Mouse (Mus musculus): ENCODE data around the gene Fkbpl.
A peak's percentile ranks its signal among the peaks of the same experiment; 100 is the strongest.

Fkbpl gene

DNA sequence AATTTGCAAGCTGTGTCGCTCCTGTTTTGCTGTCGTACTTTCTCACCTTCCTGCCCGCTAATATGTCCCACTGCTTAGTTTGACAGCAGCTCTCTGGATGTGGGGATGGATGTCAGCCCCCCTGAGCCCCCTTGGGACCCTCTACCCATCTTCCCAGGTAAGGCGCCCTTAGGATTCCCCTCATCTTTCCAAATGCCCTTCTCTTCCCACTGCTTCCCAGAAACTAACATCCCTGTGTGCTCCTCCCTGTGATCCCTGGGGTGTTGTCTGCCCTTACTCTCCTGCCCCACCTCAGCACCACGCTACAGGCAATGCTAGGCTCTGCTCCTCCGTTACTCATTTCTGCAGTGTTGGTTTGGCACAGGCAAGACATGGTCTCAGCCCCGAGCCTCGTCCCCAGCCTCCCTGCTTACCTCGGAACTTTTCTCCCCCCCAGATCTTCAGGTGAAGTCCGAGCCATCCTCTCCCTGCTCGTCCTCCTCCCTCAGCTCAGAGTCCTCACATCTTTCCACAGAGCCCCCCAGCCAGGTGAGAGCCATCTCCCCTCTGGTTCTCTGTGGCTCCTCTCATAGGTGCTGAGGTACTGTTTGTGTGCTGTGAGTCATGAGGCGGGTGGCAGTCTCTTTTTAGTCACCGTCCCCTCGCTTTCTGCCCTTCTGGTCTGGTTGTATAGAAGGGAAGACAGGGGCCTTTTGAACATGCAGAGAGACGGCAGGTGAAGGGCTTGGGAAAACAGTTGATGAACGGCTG lies 3.8 kb downstream of the Fkbpl start:
- no peak for DNase-seq (ENCODE audit: low spot score in 2 of 2)

GRCm38 (mm10) chr17:34649106-34649864 lies 4.7 kb downstream of the Fkbpl start:
- peak in 1 of 2 experiments; percentile 34 for DNase-seq (ENCODE audit: low spot score in 2 of 2)

DNA sequence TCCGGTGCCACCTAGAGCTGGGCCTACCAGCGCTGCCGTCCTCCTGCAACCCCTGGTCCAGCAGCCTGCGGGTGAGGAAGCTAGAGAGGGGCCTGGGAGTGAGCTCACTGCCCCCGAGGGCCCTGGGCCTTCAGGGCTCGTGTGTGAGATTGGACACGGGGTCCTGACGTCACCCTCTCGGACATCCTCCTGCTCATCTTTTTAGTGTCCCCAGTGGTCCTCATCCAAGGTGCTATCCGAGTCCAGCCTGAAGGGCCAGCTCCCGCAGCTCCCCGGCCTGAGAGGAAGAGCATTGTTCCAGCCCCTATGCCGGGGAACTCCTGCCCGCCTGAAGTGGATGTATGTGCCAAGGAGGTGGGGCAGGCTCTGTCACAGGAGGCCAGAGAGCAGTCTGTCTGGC lies 6.2 kb downstream of the Fkbpl start:
- no peak for DNase-seq (ENCODE audit: low spot score in 2 of 2)

DNA sequence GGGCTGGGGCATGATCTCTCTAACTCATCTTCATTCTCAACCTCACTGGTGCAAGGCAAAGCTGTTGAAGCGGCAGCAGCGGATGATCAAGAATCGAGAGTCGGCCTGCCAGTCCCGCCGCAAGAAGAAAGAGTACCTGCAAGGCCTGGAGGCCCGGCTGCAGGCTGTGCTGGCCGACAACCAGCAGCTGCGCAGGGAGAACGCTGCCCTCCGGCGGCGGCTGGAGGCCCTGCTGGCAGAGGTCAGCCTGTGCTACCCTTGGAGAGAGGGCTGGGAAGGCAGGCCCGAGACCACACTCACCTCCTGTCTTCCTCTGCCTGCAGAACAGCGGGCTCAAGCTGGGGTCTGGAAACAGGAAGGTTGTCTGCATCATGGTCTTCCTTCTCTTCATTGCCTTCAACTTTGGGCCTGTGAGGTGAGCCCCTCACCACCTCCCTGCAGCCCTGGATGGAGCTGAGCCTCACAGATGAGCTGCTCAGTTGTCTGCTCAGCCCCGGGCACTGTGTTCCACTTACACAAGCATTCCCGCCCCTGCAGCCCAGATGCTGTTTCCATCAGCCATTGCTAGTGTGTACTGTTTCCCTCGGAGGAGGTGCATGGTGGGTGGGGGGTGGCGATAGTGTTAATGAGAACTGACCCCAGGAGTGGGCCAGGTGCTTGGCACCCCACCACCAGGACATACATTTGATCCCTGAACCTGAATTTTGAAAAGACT lies 7.1 kb downstream of the Fkbpl start:
- no peak for DNase-seq (ENCODE audit: low spot score in 2 of 2)

DNA sequence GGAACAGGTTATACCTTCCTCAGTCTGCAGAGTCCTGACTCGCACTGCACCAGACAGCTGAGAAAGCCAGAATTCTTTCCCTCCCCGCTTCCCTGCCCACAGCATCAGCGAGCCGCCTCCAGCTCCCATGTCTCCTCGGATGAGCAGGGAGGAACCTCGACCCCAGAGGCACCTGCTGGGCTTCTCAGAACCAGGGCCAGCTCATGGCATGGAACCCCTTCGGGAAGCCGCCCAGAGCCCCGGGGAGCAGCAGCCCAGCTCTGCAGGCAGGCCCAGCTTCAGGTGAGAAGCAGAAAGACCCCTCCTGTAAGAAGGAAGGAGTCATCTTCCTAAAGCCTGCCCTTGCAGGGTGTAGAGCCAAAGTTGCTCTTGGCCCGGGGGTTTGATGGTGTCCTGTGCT lies 8.0 kb downstream of the Fkbpl start:
- DNase-seq (ENCODE audit: low spot score in 2 of 2) = no peak

DNA sequence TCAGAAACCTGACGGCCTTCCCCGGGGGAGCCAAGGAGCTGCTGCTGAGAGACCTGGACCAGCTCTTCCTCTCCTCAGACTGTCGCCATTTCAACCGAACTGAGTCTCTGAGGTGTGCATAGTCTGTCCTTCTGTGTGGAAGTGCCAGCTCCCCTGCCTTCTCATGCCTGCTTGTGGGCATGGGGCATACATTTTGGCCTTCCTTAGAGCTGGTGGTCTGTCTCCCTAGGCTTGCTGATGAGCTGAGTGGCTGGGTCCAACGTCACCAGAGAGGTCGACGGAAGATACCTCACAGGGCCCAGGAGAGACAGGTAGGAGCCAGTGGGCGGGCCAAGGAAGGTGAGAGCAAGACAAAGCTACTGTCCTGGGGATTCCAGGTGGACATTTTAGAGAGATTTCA lies 8.4 kb downstream of the Fkbpl start:
- no peak for DNase-seq (ENCODE audit: low spot score in 2 of 2)

GRCm38 (mm10) chr17:34653746-34654285 lies 9.3 kb downstream of the Fkbpl start:
- no peak for DNase-seq (ENCODE audit: low spot score in 2 of 2)

- DNase-seq (ENCODE audit: low spot score in 2 of 2) = no peak
Measured at GRCm38 (mm10) chr17:34654392-34654791, 9.8 kb downstream of the Fkbpl start.

DNA sequence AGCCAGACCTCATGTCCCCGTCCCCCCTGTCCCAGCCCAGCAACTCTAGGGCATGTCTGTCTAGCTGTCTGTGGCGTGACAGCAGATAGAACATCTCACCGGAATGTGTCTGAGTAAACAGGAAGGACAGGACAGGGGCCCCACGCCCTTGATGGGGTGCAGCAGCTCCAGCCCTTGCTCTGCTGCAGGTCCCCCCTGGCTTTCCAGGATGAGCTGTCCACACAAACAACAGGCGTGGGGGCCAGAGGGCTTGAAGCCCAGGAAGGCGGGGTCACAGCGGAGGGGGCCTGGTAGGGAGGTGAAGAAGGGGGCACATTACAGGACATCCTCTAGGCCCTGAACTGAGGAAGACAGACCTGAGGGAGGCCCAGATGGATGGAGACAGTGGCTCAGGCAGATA lies 10.6 kb downstream of the Fkbpl start:
- DNase-seq (ENCODE audit: low spot score in 2 of 2) = no peak

GRCm38 (mm10) chr17:34655581-34655991 lies 11.0 kb downstream of the Fkbpl start:
- peak in 1 of 2 experiments; percentile 36 for DNase-seq (ENCODE audit: low spot score in 2 of 2)

- no peak for DNase-seq (ENCODE audit: low spot score in 2 of 2)
Measured at GRCm38 (mm10) chr17:34656666-34657065, 12.1 kb downstream of the Fkbpl start.

DNA sequence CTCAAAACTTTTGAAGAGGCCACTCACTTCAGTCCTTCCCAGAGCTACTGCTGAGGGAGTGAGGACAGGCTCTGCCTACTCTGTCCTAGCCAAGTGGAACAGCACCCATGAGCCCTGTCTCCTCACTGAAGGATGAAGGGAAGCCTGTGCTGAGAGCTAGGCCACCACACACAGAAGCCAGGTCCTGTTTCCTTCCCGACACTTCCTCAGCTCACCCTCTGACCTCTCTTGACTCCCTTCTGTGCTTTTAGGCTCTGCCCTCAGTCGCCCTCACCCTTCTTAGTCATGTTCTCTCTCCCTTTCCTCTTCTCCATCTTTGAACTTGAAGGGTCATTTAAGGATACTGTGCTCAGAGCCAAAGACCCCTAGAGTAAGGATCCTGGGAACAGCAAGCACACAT lies 12.7 kb downstream of the Fkbpl start:
- DNase-seq (ENCODE audit: low spot score in 2 of 2) = no peak

GRCm38 (mm10) chr17:34658145-34658544 lies 13.6 kb downstream of the Fkbpl start:
- DNase-seq (ENCODE audit: low spot score in 2 of 2) = no peak

GRCm38 (mm10) chr17:34658591-34658990 lies 14.0 kb downstream of the Fkbpl start:
- no peak for DNase-seq (ENCODE audit: low spot score in 2 of 2)

- no peak for DNase-seq (ENCODE audit: low spot score in 2 of 2)
Measured at GRCm38 (mm10) chr17:34659181-34659896, 14.8 kb downstream of the Fkbpl start.

DNA sequence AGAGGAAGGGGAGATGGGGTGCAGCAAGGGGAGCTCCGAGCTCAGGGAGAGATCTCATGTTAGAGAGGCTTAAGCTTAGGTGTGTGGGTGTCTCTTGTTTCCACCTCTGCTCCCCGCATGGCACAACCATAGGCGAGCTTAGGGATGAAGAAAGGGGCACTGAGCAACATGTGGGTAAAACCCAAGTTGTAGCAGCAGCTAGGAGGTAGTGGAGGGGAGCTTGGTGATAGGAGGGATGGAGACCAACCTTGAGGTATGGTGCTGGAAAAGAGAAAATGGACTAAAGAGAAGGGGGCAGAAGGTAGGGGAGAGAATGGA lies 15.3 kb downstream of the Fkbpl start:
- DNase-seq (ENCODE audit: low spot score in 2 of 2) = no peak

DNA sequence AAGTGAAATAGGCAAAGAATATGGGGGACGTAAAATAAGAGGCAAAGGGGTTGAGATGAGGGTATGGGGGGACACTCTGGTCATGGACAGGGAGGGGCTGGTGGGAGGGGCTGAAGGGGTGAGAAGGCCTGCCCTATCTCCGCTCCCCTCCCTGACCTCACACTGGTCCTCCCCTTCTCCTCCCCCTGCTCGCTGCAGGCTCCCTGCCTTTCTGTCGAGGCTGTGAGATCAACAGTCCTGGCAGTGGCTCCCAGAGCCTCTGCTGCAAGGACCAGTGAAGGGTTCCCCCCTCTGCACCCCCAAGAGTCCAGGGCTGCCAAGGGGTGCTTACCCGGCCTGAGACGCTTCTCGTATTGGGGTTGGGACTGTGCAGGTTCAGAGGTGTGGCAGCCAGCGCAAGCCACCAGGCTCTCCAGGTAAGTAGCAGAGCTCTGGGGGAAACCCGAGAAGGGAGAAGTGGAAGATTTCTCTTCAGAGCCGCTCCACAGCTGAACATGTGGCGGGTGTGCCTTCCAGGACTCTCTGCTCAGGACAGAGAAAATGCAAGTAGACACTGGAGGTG lies 15.8 kb downstream of the Fkbpl start:
- DNase-seq (ENCODE audit: low spot score in 2 of 2) = no peak

GRCm38 (mm10) chr17:34661121-34661591 lies 16.6 kb downstream of the Fkbpl start:
- no peak for DNase-seq (ENCODE audit: low spot score in 2 of 2)

DNA sequence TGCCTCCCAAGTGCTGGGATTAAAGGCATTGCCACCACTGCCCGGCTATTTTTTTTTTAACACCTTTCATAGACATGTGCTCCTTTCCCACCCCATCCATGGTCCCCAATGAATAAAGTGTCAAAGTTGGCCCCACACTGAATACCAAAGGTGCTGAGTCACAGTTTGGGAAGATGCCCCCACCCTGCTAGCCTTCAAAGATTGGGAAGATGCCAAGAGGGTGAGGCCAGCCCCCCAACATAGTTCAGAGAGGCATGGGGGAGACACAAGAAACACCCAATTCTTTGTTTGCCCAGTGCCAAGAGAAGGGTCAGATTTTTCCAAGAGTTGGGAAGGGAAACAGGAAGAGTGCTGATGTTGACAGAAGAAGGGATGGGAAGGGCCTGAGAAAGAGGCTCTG lies 17.9 kb downstream of the Fkbpl start:
- no peak for DNase-seq (ENCODE audit: low spot score in 2 of 2)

DNA sequence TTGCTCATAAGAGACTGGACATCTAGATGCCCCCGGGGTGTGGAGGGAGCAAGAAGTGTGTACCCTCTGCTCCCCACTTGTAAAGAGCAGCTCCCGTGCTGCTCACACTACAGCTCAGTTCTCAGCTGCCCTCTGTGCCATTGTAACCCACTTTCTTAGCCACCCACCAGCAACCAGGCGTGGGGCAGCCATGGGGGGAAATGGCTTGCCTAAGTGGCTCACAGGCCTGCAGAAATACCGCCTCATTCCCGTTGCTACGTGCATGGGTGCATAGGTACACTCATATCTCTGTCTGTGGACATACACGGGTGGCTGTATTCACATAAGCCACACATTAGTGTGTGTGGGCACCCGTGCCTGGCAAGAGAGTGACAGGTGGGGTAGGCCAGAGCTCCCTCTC lies 18.4 kb downstream of the Fkbpl start:
- DNase-seq (ENCODE audit: low spot score in 2 of 2) = no peak

- DNase-seq (ENCODE audit: low spot score in 2 of 2) = no peak
Measured at GRCm38 (mm10) chr17:34663558-34663957, 19.0 kb downstream of the Fkbpl start.
